ENCODE assay signal across 24 mouse cellular contexts in the genomic region with DNA sequence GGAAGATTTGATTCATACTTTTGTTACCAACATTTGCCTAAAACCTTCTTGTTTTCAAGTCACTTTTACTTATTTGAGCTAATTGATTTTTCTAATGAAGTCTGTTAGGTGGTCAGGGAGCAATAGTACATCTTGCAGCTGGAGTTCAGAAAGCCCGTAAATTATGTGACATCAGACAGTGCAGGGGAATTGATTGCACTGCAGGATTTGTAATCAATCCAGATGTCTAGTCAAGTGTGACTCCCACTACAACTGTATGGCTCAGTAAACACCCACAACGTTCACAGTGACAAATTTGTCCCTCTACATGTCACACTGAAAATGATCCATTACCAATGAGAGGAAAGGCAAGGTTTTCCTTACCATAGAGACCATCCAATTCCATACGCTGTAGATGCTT.
DNase-seq lines count a peak whose midpoint lies in the region; ATAC-seq and TF ChIP-seq lines count a peak whose summit lies in the region.
"Had no signal": no experiment of that assay in that cellular context is flagged by ENCODE, and none has a peak within 500 bp of the region (broad histone marks: within the 10 kb centered on the region; RNA-seq: fewer than 3 reads in every experiment).

No protein-coding gene starts in this region.

- ATAC-seq in kidney, embryonic 14.5 days (ENCODE audit: low FRiP score, low TSS enrichment), result peak; percentile 88
- ATAC-seq in kidney, embryonic 16.5 days (ENCODE audit: low FRiP score, low TSS enrichment), result peak; percentile 46; the same call in 1 of the 2 replicates
- ATAC-seq in neural tube, embryonic 12.5 days (ENCODE audit: low FRiP score, low read depth), result peak; percentile 58; the same call in 1 of the 2 replicates
- ATAC-seq in neural tube, embryonic 15.5 days (ENCODE audit: low FRiP score), result peak; percentile 55; the same call in 1 of the 2 replicates
- ATAC-seq: forebrain, embryonic 14.5 days had no signal

- H3K27me3 ChIP-seq in kidney, embryonic 14.5 days (ENCODE audit: control insufficient read depth, insufficient read depth, low read length), result no peaks in the 10 kb centered on the region
- H3K27me3 ChIP-seq in kidney, adult 2 months (replicated peaks; ENCODE audit: control insufficient read depth, insufficient read depth, low read length), result no peaks in the 10 kb centered on the region
- H3K27me3 ChIP-seq in kidney, embryonic 16.5 days (ENCODE audit: insufficient read depth, low read length), result no peaks in the 10 kb centered on the region
- H3K27me3 ChIP-seq in neural tube, embryonic 12.5 days (replicated peaks), result no peaks in the 10 kb centered on the region
- no peaks in the 10 kb centered on the region for H3K27me3 ChIP-seq in neural tube, embryonic 15.5 days (replicated peaks)
- H3K27me3 ChIP-seq: embryonic facial prominence, embryonic 13.5 days; embryonic facial prominence, embryonic 15.5 days; forebrain, embryonic 12.5 days had no signal

- no peaks in the 10 kb centered on the region for H3K36me3 ChIP-seq in kidney, embryonic 14.5 days (ENCODE audit: control insufficient read depth, insufficient read depth, low read length)
- no peaks in the 10 kb centered on the region for H3K36me3 ChIP-seq in kidney, adult 2 months (ENCODE audit: control insufficient read depth, insufficient read depth, low read length)
- no peaks in the 10 kb centered on the region for H3K36me3 ChIP-seq in kidney, embryonic 16.5 days (ENCODE audit: insufficient read depth, low read length)
- no peaks in the 10 kb centered on the region for H3K36me3 ChIP-seq in neural tube, embryonic 12.5 days
- H3K36me3 ChIP-seq in neural tube, embryonic 15.5 days, result no peaks in the 10 kb centered on the region
- H3K36me3 ChIP-seq: embryonic facial prominence, embryonic 13.5 days; embryonic facial prominence, embryonic 15.5 days; forebrain, embryonic 10.5 days; forebrain, embryonic 12.5 days had no signal

- no peaks in the 10 kb centered on the region for H3K9me3 ChIP-seq in kidney, embryonic 14.5 days (ENCODE audit: control insufficient read depth, low read length)
- H3K9me3 ChIP-seq in kidney, embryonic 16.5 days (ENCODE audit: low read length), result no peaks in the 10 kb centered on the region
- H3K9me3 ChIP-seq in neural tube, embryonic 12.5 days, result no peaks in the 10 kb centered on the region
- H3K9me3 ChIP-seq in neural tube, embryonic 15.5 days (replicated peaks), result no peaks in the 10 kb centered on the region
- H3K9me3 ChIP-seq: embryonic facial prominence, embryonic 13.5 days; embryonic facial prominence, embryonic 15.5 days; forebrain, embryonic 10.5 days; forebrain, embryonic 12.5 days had no signal

- H3K9ac ChIP-seq in kidney, embryonic 14.5 days (ENCODE audit: low read depth, low read length), result no peak overlapping the region
- H3K9ac ChIP-seq in kidney, embryonic 16.5 days (replicated peaks; ENCODE audit: low read length), result no peak overlapping the region
- no peak overlapping the region for H3K9ac ChIP-seq in neural tube, embryonic 12.5 days
- H3K9ac ChIP-seq in neural tube, embryonic 15.5 days (replicated peaks), result no peak overlapping the region
- H3K9ac ChIP-seq: embryonic facial prominence, embryonic 13.5 days; embryonic facial prominence, embryonic 15.5 days; forebrain, embryonic 12.5 days had no signal

- no peaks in the 10 kb centered on the region for H3K4me1 ChIP-seq in kidney, embryonic 14.5 days (ENCODE audit: control insufficient read depth, insufficient read depth, low read length)
- no peaks in the 10 kb centered on the region for H3K4me1 ChIP-seq in kidney, adult 2 months (ENCODE audit: control insufficient read depth, insufficient read depth, low read length)
- H3K4me1 ChIP-seq in kidney, embryonic 16.5 days (ENCODE audit: insufficient read depth, low read length), result no peaks in the 10 kb centered on the region
- no peaks in the 10 kb centered on the region for H3K4me1 ChIP-seq in neural tube, embryonic 12.5 days
- no peaks in the 10 kb centered on the region for H3K4me1 ChIP-seq in neural tube, embryonic 15.5 days
- H3K4me1 ChIP-seq: embryonic facial prominence, embryonic 13.5 days; embryonic facial prominence, embryonic 15.5 days; forebrain, embryonic 10.5 days; forebrain, embryonic 12.5 days had no signal

- TF ChIP-seq POLR2A in kidney, adult 2 months (IDR thresholded peaks at IDR 0.05; ENCODE audit: low read depth, low read length), result no peak

- no peak overlapping the region for H3K27ac ChIP-seq in kidney, embryonic 14.5 days (ENCODE audit: low read depth, low read length)
- no peak overlapping the region for H3K27ac ChIP-seq in kidney, adult 2 months (ENCODE audit: insufficient read depth, low read depth, low read length)
- H3K27ac ChIP-seq in kidney, embryonic 16.5 days (ENCODE audit: low read length), result no peak overlapping the region
- no peak overlapping the region for H3K27ac ChIP-seq in neural tube, embryonic 12.5 days
- no peak overlapping the region for H3K27ac ChIP-seq in neural tube, embryonic 15.5 days (replicated peaks)
- H3K27ac ChIP-seq: embryonic facial prominence, embryonic 13.5 days; embryonic facial prominence, embryonic 15.5 days; forebrain, embryonic 10.5 days; forebrain, embryonic 12.5 days had no signal

- TF ChIP-seq CTCF in kidney, adult 2 months (conservative IDR thresholded peaks at IDR 0.05; ENCODE audit: insufficient read depth, insufficient read length, low read depth, low read length), result no peak

- H3K4me2 ChIP-seq in kidney, embryonic 14.5 days (replicated peaks; ENCODE audit: low read depth, low read length), result no peak overlapping the region
- H3K4me2 ChIP-seq in kidney, embryonic 16.5 days (replicated peaks; ENCODE audit: low read depth, low read length), result no peak overlapping the region
- H3K4me2 ChIP-seq in neural tube, embryonic 12.5 days (replicated peaks), result no peak overlapping the region
- no peak overlapping the region for H3K4me2 ChIP-seq in neural tube, embryonic 15.5 days
- H3K4me2 ChIP-seq: embryonic facial prominence, embryonic 13.5 days; embryonic facial prominence, embryonic 15.5 days; forebrain, embryonic 12.5 days had no signal

- DNase-seq in kidney, adult 2 months, result no peak
- no peak for DNase-seq in kidney, adult 18-20 months
- no peak for DNase-seq in neural tube, embryonic 10.5 days (ENCODE audit: extremely low spot score, low spot score)
- DNase-seq in lung, postnatal 10 days, result no peak
- DNase-seq: adrenal gland, adult 2 months; adrenal gland, postnatal 10 days; adrenal gland, postnatal 25 days; cerebellum, adult 11 months; cerebellum, adult 18-20 months; cerebellum, adult 8-10 months; cerebellum, adult 9-11 months; cerebellum, postnatal 14 days; cerebellum, postnatal 36 days; embryo, embryonic 11 days had no signal

- WGBS in kidney, embryonic 14.5 days, result 36% methylated on average over 3 of the region's 3 CpGs
- WGBS in kidney, adult 2 months, result 37% methylated on average over 3 of the region's 3 CpGs
- 31% methylated on average over 3 of the region's 3 CpGs for WGBS in kidney, embryonic 16.5 days
- 68% methylated on average over 3 of the region's 3 CpGs for WGBS in neural tube, embryonic 12.5 days
- 50% methylated on average over 3 of the region's 3 CpGs for WGBS in neural tube, embryonic 15.5 days

- no peak overlapping the region for H3K4me3 ChIP-seq in kidney, embryonic 14.5 days (ENCODE audit: low read length)
- H3K4me3 ChIP-seq in kidney, adult 2 months (ENCODE audit: insufficient read depth, low read depth, low read length), result no peak overlapping the region
- H3K4me3 ChIP-seq in kidney, embryonic 16.5 days (ENCODE audit: low read length), result no peak overlapping the region
- no peak overlapping the region for H3K4me3 ChIP-seq in neural tube, embryonic 12.5 days
- H3K4me3 ChIP-seq in neural tube, embryonic 15.5 days (replicated peaks), result no peak overlapping the region
- H3K4me3 ChIP-seq: embryonic facial prominence, embryonic 13.5 days; embryonic facial prominence, embryonic 15.5 days; erythroblast, embryonic 14.5 days; forebrain, embryonic 10.5 days; forebrain, embryonic 12.5 days had no signal
